Mouse (Mus musculus): ENCODE results near the gene Plekha4. TPM values are rescaled to one million over a fixed set of nuclear protein-coding genes. Genes with fewer than 3 reads are reported as not detected.

The Plekha4 gene
- polyA plus RNA-seq (2017; shearing (Covaris generic)), result 1.0 TPM

DNA sequence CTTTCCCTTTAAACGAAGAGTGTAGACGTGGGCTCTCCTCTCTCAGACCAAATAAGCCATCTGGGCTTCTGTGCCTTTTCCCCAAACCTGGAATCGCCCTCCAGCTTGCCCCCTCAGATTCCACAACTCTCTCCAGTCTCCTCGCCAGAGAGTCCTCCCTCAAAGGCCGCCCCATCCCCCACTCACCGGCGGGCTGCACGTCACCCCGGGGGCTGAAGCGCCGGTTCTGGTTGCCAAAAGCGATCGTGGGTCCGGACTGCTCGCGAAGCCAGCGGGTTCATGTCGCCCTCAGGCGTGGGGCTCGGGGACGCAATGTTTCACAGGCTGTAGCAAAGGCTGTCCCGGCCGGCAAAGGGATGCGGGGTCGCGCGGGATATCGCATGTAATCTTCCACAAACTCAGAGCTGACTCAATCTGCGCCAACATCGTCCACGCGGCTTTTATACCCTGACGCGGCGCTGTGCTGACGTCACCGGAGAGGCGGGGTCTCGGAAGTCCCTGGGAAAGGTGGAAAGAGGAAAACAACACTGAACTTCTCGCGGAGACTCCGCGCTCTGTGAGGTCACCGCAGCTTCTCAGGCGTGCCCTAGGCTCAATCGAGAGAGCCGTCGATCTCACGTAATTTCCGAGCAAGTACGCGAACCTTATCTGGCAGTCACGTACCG lies at the start of gene Plekha4, which contains the start of gene Ppp1r15a:
Plekha4 (plus strand) TSS at position 522 of the 665 bp plus-strand sequence.
Ppp1r15a (minus strand) TSS at position 460 of the 665 bp plus-strand sequence.

DNA sequence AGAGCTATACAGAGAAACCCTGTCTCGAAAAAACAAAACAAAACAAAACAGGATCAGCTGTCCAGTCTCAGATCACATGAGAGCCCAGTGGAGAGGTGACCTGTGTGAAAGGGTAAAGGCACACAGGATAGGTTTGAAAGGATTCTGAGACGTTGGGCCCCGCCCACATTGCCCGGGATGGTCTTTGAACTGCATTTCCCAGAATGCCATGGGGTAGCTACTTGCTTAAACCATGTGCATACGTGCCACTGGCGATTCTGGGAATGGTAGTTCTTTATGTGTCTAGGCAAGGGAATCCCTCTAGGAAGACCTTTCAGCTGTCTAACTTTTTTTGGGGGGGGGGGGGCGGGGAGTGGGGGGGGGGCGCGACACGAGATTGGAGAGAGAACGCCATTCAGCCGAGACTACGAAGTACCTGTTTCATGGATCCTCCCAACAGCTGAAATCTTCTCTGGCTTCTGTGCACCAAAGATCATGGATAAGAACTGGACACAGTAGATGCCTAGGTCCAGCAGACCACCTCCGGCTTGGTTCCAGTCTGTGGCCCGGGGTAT lies 44.7 kb upstream of the Plekha4 start, which contains the start of gene Tulp2:
Tulp2 (plus strand) TSS at position 504 of the 554 bp plus-strand sequence.

GRCm38 (mm10) chr7:45486761-45487415 lies 39.2 kb upstream of the Plekha4 start, which contains the start of gene Gm45808:
Gene Gm45808 (minus strand): TSS chr7:45486811.

GRCm38 (mm10) chr7:45488293-45489204 lies 37.6 kb upstream of the Plekha4 start, which contains the start of gene Dhdh:
Gene Dhdh (minus strand): TSS chr7:45488805.

DNA sequence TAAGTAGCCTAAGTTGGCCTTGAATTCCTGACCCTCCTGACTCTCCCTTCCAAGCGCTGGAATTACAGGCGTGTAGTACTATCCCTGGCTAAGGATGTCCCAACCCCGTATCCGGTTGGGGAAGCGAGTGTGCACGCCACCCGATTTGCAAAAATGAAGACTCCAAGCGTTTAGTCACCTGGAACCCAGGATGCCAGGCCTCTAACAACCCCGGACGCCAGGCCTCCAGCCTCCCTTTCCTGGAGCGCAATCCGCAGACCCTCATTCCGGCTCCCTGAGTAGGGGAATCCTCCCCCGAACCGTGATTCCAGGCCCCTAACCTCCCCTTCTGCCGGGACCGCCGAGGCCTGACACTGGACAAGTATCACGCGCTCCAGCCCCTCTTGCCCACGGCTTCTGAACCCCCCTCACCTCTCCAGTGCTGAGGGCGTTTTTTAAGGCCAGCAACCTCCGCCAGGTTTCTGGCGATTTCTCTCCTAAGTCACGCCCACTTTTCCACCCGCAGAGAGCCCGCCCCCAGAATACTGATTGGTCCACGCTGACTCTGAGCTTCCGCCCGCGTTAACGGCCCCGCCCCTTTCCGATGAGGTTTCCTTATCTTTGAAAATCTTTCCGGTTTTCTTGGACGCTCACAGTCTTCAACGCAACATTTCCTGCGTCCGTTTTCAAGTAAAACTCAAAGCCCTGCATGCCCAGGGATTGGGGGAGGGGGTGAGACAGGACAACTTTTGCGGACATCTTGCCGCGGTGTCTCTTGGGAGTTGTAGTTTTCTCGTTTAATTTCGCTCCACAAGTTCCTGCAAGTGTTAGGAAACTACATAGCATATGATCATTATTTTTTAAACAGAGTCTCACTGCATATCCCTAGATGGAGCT lies 16.0 kb upstream of the Plekha4 start, which contains the start of gene Nucb1:
Nucb1 (minus strand) TSS at position 495 of the 876 bp plus-strand sequence.

DNA sequence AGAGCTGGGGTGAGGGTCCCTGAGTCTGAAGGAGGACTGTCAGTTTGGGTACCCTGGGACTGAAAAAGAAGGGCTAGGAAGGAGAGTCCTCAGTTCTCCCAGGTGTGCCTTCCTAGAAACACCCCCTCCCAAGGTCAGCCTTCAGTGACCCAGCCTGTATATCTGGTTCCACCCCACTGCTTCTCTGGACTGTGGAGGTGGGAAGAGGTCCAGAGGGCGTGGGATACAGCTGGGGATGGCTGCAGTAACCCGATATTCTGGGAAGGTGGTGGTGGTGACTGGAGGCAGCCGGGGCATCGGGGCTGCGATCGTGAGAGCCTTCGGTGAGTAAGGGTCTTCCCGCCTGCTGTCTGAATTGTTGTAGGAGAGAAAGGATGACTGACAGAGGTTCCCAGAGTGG lies 28.6 kb downstream of the Plekha4 start, which contains the start of gene Hsd17b14:
Hsd17b14 (plus strand) TSS at position 150 of the 400 bp plus-strand sequence.

DNA sequence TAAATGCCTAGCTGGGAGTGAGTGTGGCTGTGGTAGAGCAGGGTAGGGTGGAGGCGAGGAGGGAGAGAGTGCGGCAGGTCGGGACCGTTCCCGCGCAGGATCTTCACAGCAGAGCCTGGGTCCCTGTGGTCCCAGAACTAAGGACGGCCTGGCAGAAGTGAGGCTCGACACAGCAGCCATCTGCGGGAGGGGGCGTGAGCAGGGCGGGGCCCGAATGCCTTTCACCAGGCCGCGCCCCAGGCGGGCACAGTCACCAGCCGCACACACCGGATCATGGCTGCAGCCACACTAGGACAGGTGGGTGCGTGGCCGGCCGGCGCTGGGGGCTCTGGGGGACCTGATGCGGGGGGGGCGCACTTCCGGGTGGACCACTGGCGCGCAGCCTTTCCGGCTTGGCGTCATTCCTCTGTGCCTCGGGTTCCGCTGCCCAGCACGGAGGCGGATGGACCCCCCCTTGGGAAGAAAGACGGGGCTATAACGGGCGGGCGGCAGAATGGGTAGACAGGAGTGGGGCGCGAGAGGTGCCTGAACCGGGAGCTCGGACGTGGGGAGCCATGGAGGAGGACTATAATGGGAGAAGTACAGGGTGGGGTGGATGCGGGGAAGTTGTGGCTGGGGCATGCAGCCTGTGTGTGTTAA lies 44.1 kb downstream of the Plekha4 start, which contains the start of gene Bcat2:
Bcat2 (plus strand) TSS at position 51 of the 639 bp plus-strand sequence.

Other genes starting within 250 kb of the Plekha4 start
- gene Slc6a21, start 248.8 kb upstream of the Plekha4 start, polyA plus RNA-seq (2017; shearing (Covaris generic)), result not detected
- gene Trpm4, start 192.6 kb upstream of the Plekha4 start, polyA plus RNA-seq (2017; shearing (Covaris generic)), result 16.3 TPM
- gene Hrc, start 191.0 kb upstream of the Plekha4 start, polyA plus RNA-seq (2017; shearing (Covaris generic)), result not detected
- not detected for gene Ppfia3, start 159.3 kb upstream of the Plekha4 start, polyA plus RNA-seq (2017; shearing (Covaris generic))
- gene Lin7b, start 155.7 kb upstream of the Plekha4 start, polyA plus RNA-seq (2017; shearing (Covaris generic)), result not detected
- 241 TPM for gene Snrnp70, start 130.6 kb upstream of the Plekha4 start, polyA plus RNA-seq (2017; shearing (Covaris generic))
- not detected for gene Kcna7, start 120.7 kb upstream of the Plekha4 start, polyA plus RNA-seq (2017; shearing (Covaris generic))
- 0.41 TPM for gene Ntf5, start 112.6 kb upstream of the Plekha4 start, polyA plus RNA-seq (2017; shearing (Covaris generic))
- gene Lhb, start 105.5 kb upstream of the Plekha4 start, polyA plus RNA-seq (2017; shearing (Covaris generic)), result not detected
- gene Gys1, start 91.5 kb upstream of the Plekha4 start, polyA plus RNA-seq (2017; shearing (Covaris generic)), result 16.5 TPM
- 77.4 TPM for gene Ruvbl2, start 88.2 kb upstream of the Plekha4 start, polyA plus RNA-seq (2017; shearing (Covaris generic))
- 2,511 TPM for gene Ftl1, start 66.4 kb upstream of the Plekha4 start, polyA plus RNA-seq (2017; shearing (Covaris generic))
- 228 TPM for gene Bax, start 59.4 kb upstream of the Plekha4 start, polyA plus RNA-seq (2017; shearing (Covaris generic))
- 1.4 TPM for gene Tulp2, start 44.5 kb upstream of the Plekha4 start, polyA plus RNA-seq (2017; shearing (Covaris generic))
- 0.68 TPM for gene Gm45808, start 39.5 kb upstream of the Plekha4 start, polyA plus RNA-seq (2017; shearing (Covaris generic))
- gene Dhdh, start 37.5 kb upstream of the Plekha4 start, polyA plus RNA-seq (2017; shearing (Covaris generic)), result 0.88 TPM
- gene Nucb1, start 15.9 kb upstream of the Plekha4 start, polyA plus RNA-seq (2017; shearing (Covaris generic)), result 262 TPM
- 74.3 TPM for gene Ppp1r15a, start 62 bp upstream of the Plekha4 start, polyA plus RNA-seq (2017; shearing (Covaris generic))
- 1.2 TPM for gene Hsd17b14, start 28.6 kb downstream of the Plekha4 start, polyA plus RNA-seq (2017; shearing (Covaris generic))
- gene Bcat2, start 43.8 kb downstream of the Plekha4 start, polyA plus RNA-seq (2017; shearing (Covaris generic)), result 84.3 TPM
- gene Fgf21, start 89.2 kb downstream of the Plekha4 start, polyA plus RNA-seq (2017; shearing (Covaris generic)), result not detected
- not detected for gene Fut1, start 91.0 kb downstream of the Plekha4 start, polyA plus RNA-seq (2017; shearing (Covaris generic))
- not detected for gene Izumo1, start 95.5 kb downstream of the Plekha4 start, polyA plus RNA-seq (2017; shearing (Covaris generic))
- 0.51 TPM for gene Rasip1, start 101.2 kb downstream of the Plekha4 start, polyA plus RNA-seq (2017; shearing (Covaris generic))
- 1.3 TPM for gene Mamstr, start 113.6 kb downstream of the Plekha4 start, polyA plus RNA-seq (2017; shearing (Covaris generic))
- gene Fut2, start 140.1 kb downstream of the Plekha4 start, polyA plus RNA-seq (2017; shearing (Covaris generic)), result 0.25 TPM
- gene Ntn5, start 157.7 kb downstream of the Plekha4 start, polyA plus RNA-seq (2017; shearing (Covaris generic)), result not detected
- gene Sec1, start 168.1 kb downstream of the Plekha4 start, polyA plus RNA-seq (2017; shearing (Covaris generic)), result 0.16 TPM
- gene Car11, start 173.5 kb downstream of the Plekha4 start, polyA plus RNA-seq (2017; shearing (Covaris generic)), result 8.2 TPM
- gene Dbp, start 178.8 kb downstream of the Plekha4 start, polyA plus RNA-seq (2017; shearing (Covaris generic)), result 11.2 TPM
- gene Rpl18, start 189.1 kb downstream of the Plekha4 start, polyA plus RNA-seq (2017; shearing (Covaris generic)), result 2,128 TPM
- gene Sphk2, start 191.7 kb downstream of the Plekha4 start, polyA plus RNA-seq (2017; shearing (Covaris generic)), result 40.0 TPM
- 0.35 TPM for gene Fam83e, start 194.9 kb downstream of the Plekha4 start, polyA plus RNA-seq (2017; shearing (Covaris generic))
- not detected for gene Spaca4, start 199.5 kb downstream of the Plekha4 start, polyA plus RNA-seq (2017; shearing (Covaris generic))